Mouse (Mus musculus): ENCODE results near the gene Gm13769. TPM values are rescaled to one million over a fixed set of nuclear protein-coding genes. Genes with fewer than 3 reads are reported as not detected.
A peak's percentile ranks its signal among the peaks of the same experiment; 100 is the strongest.
"Not testable (repeated sequence)": the region's sequence is repeated elsewhere in the genome, so short reads cannot be mapped to it uniquely, and the experiment has no call there.

The Gm13769 gene
- not detected in 2 replicates for polyA plus RNA-seq (2015; fragmentation: Nextera tagmentation; extraction: Ambion mirVana)

DNA sequence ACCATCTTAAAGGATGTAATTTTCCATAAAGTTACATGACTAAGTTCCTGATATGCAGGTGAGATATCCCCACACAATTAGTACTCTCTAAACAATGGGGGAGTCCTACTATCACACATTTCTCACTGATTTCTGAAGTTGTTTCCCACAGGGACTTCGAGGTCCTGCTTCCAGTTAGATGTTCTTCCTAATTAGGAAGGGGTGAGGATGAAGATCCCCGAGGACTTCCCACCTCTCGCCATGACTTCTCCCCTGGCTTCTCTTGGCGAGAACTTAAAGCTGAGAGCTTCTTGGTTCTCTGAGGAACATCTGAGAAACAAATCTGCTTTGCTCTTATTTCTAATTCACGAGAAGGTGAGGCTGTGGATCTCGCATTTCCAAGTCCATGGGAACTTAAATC, at the start of gene Gm13769:
TSS of gene Gm13769 (plus strand) at position 301 of the 400 bp plus-strand sequence.
- not testable (repeated sequence) for H3K4me3 ChIP-seq; H3K36me3 ChIP-seq (replicated peaks); H3K4me1 ChIP-seq; H3K27me3 ChIP-seq (replicated peaks); H3K9ac ChIP-seq; H3K9me3 ChIP-seq; ATAC-seq (replicated peaks); H3K27ac ChIP-seq; H3K4me2 ChIP-seq
- no CpG with 5 or more reads among the region's 6 CpGs for WGBS

DNA sequence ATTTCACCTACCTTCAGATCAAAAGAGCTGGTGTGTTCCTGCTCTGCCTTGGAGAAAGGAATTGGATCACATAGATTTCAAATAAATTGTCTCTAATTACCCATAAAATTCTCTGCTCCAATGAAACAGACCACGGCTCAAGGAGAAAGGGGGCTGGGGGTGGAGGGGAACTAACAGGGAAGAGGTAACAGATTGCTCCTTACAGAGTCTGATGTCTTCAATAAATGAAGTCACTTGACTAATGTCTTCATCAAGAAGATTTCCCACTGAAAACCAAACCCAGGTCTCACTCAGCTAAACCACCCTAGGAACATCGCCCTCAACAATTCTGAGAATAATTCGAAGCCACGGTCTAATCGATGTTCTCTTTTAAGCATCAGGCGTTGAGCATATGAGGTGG, 29.3 kb upstream of the Gm13769 start, which contains the start of gene Olfr1272:
TSS of gene Olfr1272 (minus strand) at position 101 of the 400 bp plus-strand sequence.
- 78% methylated on average over 6 of the region's 6 CpGs for WGBS
- no peak for ATAC-seq (replicated peaks)
- no peaks in the 10 kb centered on the region for H3K36me3 ChIP-seq (replicated peaks)
- no peaks in the 10 kb centered on the region for H3K4me1 ChIP-seq
- H3K9me3 ChIP-seq: no peaks in the 10 kb centered on the region
- H3K4me2 ChIP-seq: no peak within 1 kb of the TSS
- H3K27me3 ChIP-seq (replicated peaks): no peaks in the 10 kb centered on the region
- no peak within 1 kb of the TSS for H3K9ac ChIP-seq
- no peak within 1 kb of the TSS for H3K4me3 ChIP-seq
- no peak within 1 kb of the TSS for H3K27ac ChIP-seq

DNA sequence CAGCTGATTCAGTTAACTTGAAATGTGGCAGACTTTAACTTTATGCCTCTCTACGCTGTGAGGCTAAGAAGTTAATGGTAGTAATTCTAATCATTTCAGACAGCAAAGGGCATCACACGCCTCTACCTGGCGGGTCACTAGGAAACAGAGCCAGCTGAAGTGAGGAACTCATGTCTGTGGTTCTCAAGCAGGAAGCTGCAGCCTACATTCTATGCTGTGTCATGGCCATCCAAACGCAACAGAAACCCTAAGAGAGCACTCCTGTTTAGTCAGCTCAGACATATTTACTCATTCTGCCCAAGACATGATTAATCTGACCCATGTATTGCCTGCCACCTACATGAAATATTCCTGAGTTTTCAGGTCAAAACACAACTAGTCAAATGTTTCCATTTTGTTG, 24.7 kb downstream of the Gm13769 start:
- H3K9ac ChIP-seq; H3K36me3 ChIP-seq (replicated peaks); H3K27ac ChIP-seq; H3K4me3 ChIP-seq; H3K4me1 ChIP-seq; H3K27me3 ChIP-seq (replicated peaks); H3K4me2 ChIP-seq; ATAC-seq (replicated peaks); H3K9me3 ChIP-seq: not testable (repeated sequence)
- no CpG with 5 or more reads among the region's 4 CpGs for WGBS

- H3K9me3 ChIP-seq; H3K4me2 ChIP-seq; H3K4me3 ChIP-seq; ATAC-seq (replicated peaks); H3K9ac ChIP-seq; H3K27ac ChIP-seq; H3K4me1 ChIP-seq; H3K36me3 ChIP-seq (replicated peaks); H3K27me3 ChIP-seq (replicated peaks): not testable (repeated sequence)
- WGBS: no CpG with 5 or more reads among the region's 6 CpGs
These were observed 29.0 kb downstream of the Gm13769 start for GRCm38 (mm10) chr2:90351047-90351446.

- not testable (repeated sequence) for H3K9me3 ChIP-seq; H3K27me3 ChIP-seq (replicated peaks); H3K36me3 ChIP-seq (replicated peaks); H3K4me3 ChIP-seq; H3K4me1 ChIP-seq; H3K27ac ChIP-seq; H3K9ac ChIP-seq; H3K4me2 ChIP-seq
- ATAC-seq (replicated peaks): peak; percentile 78
- WGBS: no CpG with 5 or more reads among the region's 3 CpGs
These were observed 29.5 kb downstream of the Gm13769 start for GRCm38 (mm10) chr2:90351540-90351939.

- not testable (repeated sequence) for H3K36me3 ChIP-seq (replicated peaks); H3K4me2 ChIP-seq; H3K27me3 ChIP-seq (replicated peaks); H3K9me3 ChIP-seq; H3K4me3 ChIP-seq; H3K4me1 ChIP-seq; H3K27ac ChIP-seq; ATAC-seq (replicated peaks); H3K9ac ChIP-seq
- WGBS: no CpG with 5 or more reads among the region's 5 CpGs
These were observed 37.2 kb downstream of the Gm13769 start for GRCm38 (mm10) chr2:90359229-90359628.

DNA sequence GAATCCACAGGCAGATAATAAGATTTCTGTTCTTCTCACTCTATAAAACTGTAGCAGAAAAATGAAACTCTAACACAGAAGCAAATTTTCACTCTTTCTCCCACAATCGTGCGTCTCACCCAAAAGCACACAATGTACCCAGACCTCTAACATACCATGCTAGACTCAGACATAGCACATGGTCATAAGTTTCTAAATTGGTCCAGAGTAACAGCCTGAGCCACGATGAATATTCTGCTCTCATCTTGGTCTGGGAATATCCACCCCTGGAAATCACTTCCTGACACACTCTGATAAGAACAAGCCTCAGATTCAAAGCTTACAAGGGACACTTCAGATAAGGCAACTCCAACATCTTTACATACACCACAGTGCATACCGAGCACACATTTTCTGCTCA, 38.2 kb downstream of the Gm13769 start:
- H3K9me3 ChIP-seq; H3K4me3 ChIP-seq; H3K36me3 ChIP-seq (replicated peaks); H3K27me3 ChIP-seq (replicated peaks); H3K9ac ChIP-seq; H3K27ac ChIP-seq; H3K4me2 ChIP-seq; H3K4me1 ChIP-seq; ATAC-seq (replicated peaks): not testable (repeated sequence)
- WGBS: no CpG with 5 or more reads among the region's 4 CpGs

Other genes starting within 250 kb of the Gm13769 start
- not detected in 2 replicates for gene Olfr1269, start 200.8 kb upstream of the Gm13769 start, polyA plus RNA-seq (2015; fragmentation: Nextera tagmentation; extraction: Ambion mirVana)
- not detected in 2 replicates for gene Olfr32, start 179.9 kb upstream of the Gm13769 start, polyA plus RNA-seq (2015; fragmentation: Nextera tagmentation; extraction: Ambion mirVana)
- gene Olfr1270, start 169.1 kb upstream of the Gm13769 start, polyA plus RNA-seq (2015; fragmentation: Nextera tagmentation; extraction: Ambion mirVana): not detected in 2 replicates
- gene Olfr1506, start 97.7 kb upstream of the Gm13769 start, polyA plus RNA-seq (2015; fragmentation: Nextera tagmentation; extraction: Ambion mirVana): not detected in 2 replicates
- gene Olfr142, start 64.6 kb upstream of the Gm13769 start, polyA plus RNA-seq (2015; fragmentation: Nextera tagmentation; extraction: Ambion mirVana): not detected in 2 replicates
- gene Olfr1271, start 51.2 kb upstream of the Gm13769 start, polyA plus RNA-seq (2015; fragmentation: Nextera tagmentation; extraction: Ambion mirVana): not detected in 2 replicates
- not detected in 2 replicates for gene Olfr1272, start 29.4 kb upstream of the Gm13769 start, polyA plus RNA-seq (2015; fragmentation: Nextera tagmentation; extraction: Ambion mirVana)
- not detected in 2 replicates for gene Olfr1274-ps, start 76.5 kb downstream of the Gm13769 start, polyA plus RNA-seq (2015; fragmentation: Nextera tagmentation; extraction: Ambion mirVana)

All from midbrain, embryonic 15.5 days (tissue).